Mouse (Mus musculus): ENCODE measurements around the gene Slc17a9.

Slc17a9 gene

GRCm38 (mm10) chr2:180724585-180725413 is at the start of gene Slc17a9:
Gene Slc17a9 (plus strand): TSS chr2:180725263.
- peak; percentile 76 for DNase-seq (ENCODE audit: low read depth)

DNA sequence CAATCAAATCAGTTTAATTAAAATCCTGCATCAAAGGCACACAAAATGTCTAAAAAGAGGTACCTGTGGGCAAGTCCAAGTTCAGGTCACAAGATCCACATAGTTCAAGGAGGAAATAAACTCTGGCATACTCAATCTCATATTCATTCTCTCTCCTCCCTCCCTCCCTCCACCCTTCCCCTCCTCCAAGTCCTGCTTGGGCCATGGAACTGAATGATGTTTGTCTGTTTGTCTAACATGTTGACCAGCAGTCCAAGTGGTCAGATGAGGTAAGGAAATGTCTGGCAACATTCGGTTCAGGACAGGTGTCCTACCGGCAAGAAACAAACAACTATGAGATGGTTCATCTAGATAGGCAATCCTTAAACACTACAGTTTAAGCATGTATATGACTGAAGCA is 48.4 kb upstream of the Slc17a9 start:
- DNase-seq (ENCODE audit: low read depth) = no peak

DNA sequence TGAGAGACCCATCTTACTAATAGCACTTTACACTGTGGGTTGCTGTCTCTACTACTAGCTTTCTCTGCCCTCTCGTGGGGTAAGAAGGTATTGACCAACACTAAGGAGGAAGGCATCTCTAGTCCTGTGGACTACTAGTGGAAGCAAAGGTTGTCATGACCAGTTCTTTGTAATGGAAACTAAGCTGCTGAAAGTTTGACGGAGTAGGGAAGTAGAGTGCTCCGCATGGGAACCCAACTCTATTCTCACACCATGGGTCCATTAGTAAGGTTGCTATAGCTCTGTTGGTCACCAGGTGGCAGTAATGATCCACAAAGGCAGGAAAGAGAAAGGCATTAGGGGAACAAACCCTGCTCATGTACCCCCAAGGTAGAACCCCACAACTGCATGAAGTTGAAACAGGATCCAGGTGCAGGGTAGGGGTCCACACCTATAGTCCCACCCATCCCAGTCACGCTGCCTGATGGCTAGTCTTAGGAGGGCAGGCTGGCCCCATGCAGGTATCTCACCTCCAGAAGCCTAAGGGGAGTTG is 46.4 kb upstream of the Slc17a9 start:
- DNase-seq (ENCODE audit: low read depth) = peak; percentile 82

DNA sequence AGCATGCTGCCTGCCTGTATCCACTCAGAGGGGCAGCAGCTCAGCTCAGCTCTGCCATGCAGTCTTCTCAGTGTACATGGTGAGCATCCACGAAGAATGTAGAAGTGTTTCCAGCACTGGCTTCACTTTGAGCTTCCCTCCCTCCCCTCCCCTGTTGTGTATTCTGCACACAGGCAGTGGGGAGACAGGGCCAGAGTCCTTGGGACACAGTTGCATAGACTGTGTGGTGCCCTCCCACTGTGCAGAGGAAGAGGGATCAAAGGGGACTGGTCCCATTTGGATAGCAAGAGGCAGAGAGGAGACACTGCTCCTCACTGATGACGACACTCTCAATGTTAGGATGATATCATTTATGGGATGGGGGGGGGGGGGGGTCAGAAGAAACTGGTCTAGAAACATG is 43.8 kb upstream of the Slc17a9 start:
- no peak for DNase-seq (ENCODE audit: low read depth)

GRCm38 (mm10) chr2:180683524-180683923 is 41.5 kb upstream of the Slc17a9 start:
- no peak for DNase-seq (ENCODE audit: low read depth)

DNA sequence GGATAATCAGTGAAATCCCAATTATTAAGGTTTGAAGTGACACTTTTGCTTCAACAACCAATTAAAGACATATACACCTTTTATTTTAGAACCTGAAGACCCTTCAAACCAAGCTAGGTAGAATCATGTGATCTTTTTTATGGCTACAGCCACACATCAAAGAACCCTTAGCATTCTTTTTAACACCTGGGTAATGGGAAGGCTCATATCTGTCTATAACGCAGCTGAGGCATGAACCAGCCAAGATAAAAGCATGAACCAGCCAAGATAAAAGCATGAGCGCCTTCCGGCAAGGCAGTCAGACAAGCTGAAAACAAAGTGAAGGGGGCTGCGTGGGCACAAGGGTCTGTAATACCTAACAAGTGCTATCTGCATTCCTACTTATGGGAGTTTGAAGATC is 41.0 kb upstream of the Slc17a9 start:
- no peak for DNase-seq (ENCODE audit: low read depth)

DNA sequence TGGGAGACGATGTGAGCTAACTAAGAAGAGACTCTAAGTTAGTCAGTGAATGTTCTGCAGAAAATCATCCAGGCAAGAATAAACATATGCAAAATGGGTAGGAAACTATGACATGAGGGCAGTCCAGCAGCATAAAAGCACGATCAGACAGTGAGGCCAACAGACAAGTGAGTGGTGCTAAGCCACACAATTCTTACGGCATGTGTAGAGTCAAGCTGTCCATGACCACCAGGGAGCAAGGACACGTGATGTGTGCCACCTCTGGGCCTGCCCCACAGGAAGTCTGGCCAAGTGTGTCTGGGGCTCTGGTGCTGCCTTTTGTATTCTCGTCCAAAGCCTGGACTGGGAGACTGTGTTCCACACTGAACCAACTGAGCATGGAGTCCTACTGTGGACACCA is 35.2 kb upstream of the Slc17a9 start:
- DNase-seq (ENCODE audit: low read depth) = no peak

DNA sequence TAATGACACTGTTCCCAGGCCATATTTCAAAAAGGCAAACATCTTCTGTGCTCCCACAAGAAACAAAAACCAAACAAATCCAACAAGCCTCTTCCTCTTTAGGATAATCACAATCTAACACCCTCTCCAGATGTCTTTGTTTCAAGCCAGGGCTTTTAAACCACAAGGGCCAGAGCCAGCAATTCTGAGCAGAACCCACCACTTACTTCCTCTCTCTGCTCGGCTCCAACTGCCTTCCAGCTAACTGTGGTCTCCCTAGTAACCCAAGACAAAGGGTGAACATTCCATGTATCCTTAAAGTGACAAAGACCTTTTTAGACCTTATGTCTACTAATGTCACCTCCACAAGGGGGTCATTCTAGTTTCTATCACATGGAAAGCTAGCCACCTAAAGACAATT is 32.4 kb upstream of the Slc17a9 start:
- peak; percentile 95 for DNase-seq (ENCODE audit: low read depth)

DNA sequence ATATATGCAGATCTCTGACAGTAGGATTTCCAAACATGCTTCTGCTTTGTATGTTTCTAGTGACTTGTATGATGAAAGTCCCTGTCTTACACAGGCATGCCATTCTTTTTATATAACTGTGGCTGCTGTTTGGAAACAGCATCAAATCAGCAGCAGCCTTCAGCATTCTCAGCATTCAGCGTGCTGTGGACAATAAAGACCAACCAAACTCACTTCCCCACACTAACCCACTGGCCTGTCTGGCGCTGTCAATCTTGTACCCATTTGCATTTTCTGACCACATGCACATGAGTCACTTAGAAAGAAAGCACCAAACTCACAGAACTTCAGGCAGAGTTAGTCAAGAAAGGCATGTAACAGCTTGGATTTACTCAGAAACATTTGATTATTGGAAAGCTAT is 29.9 kb upstream of the Slc17a9 start:
- peak; percentile 92 for DNase-seq (ENCODE audit: low read depth)

GRCm38 (mm10) chr2:180700457-180700856 is 24.6 kb upstream of the Slc17a9 start:
- DNase-seq (ENCODE audit: low read depth) = no peak

DNA sequence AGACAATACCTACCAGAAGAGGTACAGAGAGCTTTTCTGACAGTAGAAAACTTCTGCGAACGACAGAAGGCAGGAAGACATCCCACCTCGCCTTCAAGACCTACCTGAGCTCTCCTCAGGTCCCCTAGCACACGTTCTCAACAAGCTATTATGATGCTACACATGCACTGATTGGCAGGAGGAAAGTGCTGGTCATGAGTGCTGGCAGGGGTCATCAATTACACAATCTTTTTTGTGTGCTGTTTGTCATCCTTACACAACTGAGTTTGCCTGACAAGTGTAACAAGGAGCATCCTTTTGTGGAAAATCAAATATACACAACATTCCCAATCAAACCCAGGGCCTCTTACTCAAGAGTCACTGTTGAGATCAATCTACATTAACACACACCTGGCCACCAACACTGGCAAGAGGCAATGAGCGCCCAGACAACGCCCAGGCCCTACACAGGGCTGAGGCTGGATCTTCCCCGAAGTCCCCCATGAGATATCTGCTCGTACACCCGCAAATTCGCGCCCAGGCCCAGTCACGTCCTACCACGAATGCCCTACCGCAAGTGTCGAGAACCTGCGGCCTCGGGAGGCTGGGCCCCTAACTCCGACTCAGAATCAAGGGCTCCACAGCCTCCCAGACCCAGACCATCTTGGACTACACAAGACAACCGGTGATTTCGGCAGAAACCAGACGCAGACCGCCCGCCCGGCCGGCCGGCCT is 23.9 kb upstream of the Slc17a9 start:
- DNase-seq (ENCODE audit: low read depth) = peak; percentile 74

GRCm38 (mm10) chr2:180701767-180702621 is 23.1 kb upstream of the Slc17a9 start:
- DNase-seq (ENCODE audit: low read depth) = peak; percentile 95

- DNase-seq (ENCODE audit: low read depth) = peak; percentile 89
Measured at GRCm38 (mm10) chr2:180702701-180703149, 22.3 kb upstream of the Slc17a9 start.

DNA sequence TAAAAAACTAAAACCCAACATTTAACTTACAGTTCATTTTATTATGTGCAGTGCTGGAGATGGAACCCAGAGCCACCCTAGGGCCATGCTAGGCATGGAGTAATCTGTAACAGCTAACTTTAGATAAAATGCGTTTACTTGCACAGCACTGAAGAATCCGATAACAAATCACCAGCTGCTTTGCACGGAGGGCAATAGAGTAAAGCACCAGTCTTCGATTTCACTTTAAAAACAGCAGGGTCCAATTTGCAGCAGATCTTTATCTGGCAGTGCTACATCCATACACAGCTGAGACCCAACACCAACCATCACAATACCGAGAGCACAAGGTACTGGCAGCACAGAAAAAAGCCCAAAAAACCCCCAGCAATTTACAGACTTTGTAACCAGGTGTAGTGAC is 21.9 kb upstream of the Slc17a9 start:
- no peak for DNase-seq (ENCODE audit: low read depth)

GRCm38 (mm10) chr2:180703645-180704359 is 21.3 kb upstream of the Slc17a9 start:
- peak; percentile 38 for DNase-seq (ENCODE audit: low read depth)

DNA sequence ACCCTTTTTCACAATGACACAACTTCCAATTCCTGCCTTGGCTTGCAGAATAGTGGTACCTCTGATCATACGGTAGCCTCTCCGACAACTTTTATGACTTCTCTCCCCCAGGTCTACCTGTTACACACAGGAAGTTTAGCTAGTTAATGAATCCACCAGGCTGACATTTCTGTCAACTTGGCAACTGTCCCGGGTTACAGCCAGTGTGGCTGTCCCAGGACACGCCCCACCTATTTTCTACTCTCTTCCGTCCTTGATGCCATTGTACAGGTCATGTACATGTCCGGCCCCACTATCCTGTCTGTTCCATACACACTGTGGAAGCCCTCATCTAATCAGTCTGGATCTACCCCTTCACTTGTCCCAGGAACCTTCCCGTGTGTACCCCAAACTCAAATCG is 20.5 kb upstream of the Slc17a9 start:
- no peak for DNase-seq (ENCODE audit: low read depth)

- DNase-seq (ENCODE audit: low read depth) = peak; percentile 78
Measured at GRCm38 (mm10) chr2:180705066-180705465, 20.0 kb upstream of the Slc17a9 start.

- DNase-seq (ENCODE audit: low read depth) = peak; percentile 63
Measured at GRCm38 (mm10) chr2:180705975-180706374, 19.1 kb upstream of the Slc17a9 start.

- peak; percentile 35 for DNase-seq (ENCODE audit: low read depth)
Measured at GRCm38 (mm10) chr2:180709023-180709922, 15.8 kb upstream of the Slc17a9 start.

- DNase-seq (ENCODE audit: low read depth) = peak; percentile 99
Measured at GRCm38 (mm10) chr2:180709923-180710272, 15.2 kb upstream of the Slc17a9 start, which contains the start of the genes Dido1 and Gid8. Gene Dido1 (minus strand): TSS chr2:180709999. Gene Gid8 (plus strand): TSS chr2:180710117.
